Mouse (Mus musculus) spleen, adult 2 months (tissue): ENCODE measurements around the gene Ano8.

ENCODE experiments used
- CTCF ChIP-seq: fragments of 200-500 bp; IDR thresholded peaks from 2 replicates; pipeline ENCODE4 v1.5.1; 2011; ENCODE audit warnings: mild to moderate bottlenecking, inconsistent platforms; ENCODE audit not compliant: insufficient read depth, insufficient read length, insufficient replicate concordance; ENCODE audit errors: extremely low read depth
- POLR2A ChIP-seq: fragments of 200-500 bp; IDR thresholded peaks from 2 replicates; pipeline ENCODE4 v1.6.1; 2011; ENCODE audit warnings: low read depth, low read length, inconsistent platforms

- TF ChIP-seq CTCF (no peak), POLR2A (no peak)
Measured at GRCm38 (mm10) chr8:71534263-71534810, 48.6 kb upstream of the Ano8 start.
